Mouse (Mus musculus): Measurements from ENCODE around the gene Ndufa8. TPM values are rescaled to one million over a fixed set of nuclear protein-coding genes. Genes with fewer than 3 reads are reported as not detected.

Ndufa8 gene
- total and polyA plus RNA-seq, 2 experiments = 86.2 to 87.0 TPM

DNA sequence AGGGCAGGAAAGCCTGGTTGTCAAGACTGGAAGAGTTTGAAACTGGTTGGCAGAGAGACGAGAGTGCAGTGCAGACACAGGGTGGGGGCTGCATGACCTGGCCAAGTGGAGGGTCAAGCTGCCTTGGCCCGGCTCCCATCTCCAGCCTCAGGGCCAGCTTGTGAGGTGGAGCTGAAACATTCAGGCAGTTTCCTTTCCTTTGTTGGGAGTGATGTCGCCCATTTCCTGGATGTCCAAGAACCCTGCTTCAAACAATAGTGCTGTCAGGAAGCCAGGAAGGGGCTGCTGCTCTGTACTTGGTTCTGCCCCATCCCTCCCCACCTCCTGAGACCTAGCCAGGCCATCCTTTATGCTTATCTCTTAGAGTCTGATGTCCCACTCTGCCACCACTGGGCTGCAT, 25.9 kb downstream of the Ndufa8 start:
- Histone ChIP-seq H3K4me3 (ENCODE audit: insufficient read depth, low read depth, low read length) (no peak overlapping the region), H3K36me3 (ENCODE audit: control insufficient read depth, insufficient read depth, low read length) (no peaks in the 10 kb centered on the region), H3K9ac (ENCODE audit: low read depth, low read length) (no peak overlapping the region), H3K27me3 (ENCODE audit: control insufficient read depth, insufficient read depth, low read length) (no peaks in the 10 kb centered on the region), H3K79me2 (ENCODE audit: control insufficient read depth, insufficient read depth, low read length) (no peaks in the 10 kb centered on the region), H3K27ac (replicated peaks; ENCODE audit: insufficient read depth, low read depth, low read length) (no peak overlapping the region), H3K4me1 (ENCODE audit: control insufficient read depth, insufficient read depth, low read length) (peaks cover 2% of the 10 kb centered on the region; the same call in 1 of the 2 replicates)
- no peak for DNase-seq (ENCODE audit: extremely low read depth, low read depth, low spot score)
- TF ChIP-seq CTCF (IDR thresholded peaks at IDR 0.05; ENCODE audit: low read depth, low read length) (no peak), POLR2A (IDR thresholded peaks at IDR 0.05; ENCODE audit: extremely low read depth, insufficient read depth, low read length) (no peak)
- 65% methylated on average over 3 of the region's 3 CpGs for WGBS

DNA sequence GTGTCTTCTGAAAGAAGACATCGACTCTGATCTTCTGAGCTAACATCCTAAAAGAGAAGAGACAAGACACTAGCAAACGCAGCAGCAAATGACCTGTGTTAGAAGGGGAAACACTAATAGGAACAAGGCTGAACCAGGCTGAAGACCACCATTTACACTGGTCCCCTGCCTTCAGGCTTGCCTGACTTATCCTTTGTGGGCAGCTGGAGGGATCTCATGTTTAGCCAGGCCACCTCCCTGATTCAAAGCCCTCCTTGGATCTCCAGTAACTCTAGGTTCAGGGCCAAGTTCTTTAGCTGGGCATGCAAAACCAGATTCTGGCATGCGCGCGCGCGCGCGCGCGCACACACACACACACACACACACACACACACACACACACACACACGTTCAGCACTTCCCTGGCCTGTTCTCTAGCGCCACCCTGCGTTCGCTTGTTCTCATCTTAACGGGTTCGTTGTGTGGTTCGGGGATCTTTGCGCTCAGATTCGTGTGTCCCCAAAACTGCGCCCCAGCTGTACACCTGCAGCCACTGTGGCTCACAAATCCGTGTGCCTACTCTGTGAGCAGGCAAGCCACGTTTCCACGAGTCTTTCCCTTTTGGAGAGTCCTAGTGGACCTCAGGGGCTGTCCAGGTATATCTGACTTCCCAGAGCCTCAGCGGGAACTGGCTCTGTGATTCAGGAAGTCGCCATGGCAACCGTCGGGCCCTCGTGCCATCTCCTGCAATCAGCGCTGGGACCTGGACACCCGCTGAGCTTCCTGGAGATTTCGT, 27.6 kb downstream of the Ndufa8 start:
- WGBS = 15% methylated on average over 32 of the region's 32 CpGs
- no peaks in the 10 kb centered on the region for H3K79me2 ChIP-seq (ENCODE audit: control insufficient read depth, insufficient read depth, low read length)
- DNase-seq (ENCODE audit: extremely low read depth, low read depth, low spot score) = peak; percentile 55
- H3K9ac ChIP-seq (ENCODE audit: low read depth, low read length) = no peak overlapping the region
- peaks cover 2% of the 10 kb centered on the region; the same call in 1 of the 2 replicates for H3K4me1 ChIP-seq (ENCODE audit: control insufficient read depth, insufficient read depth, low read length)
- TF ChIP-seq CTCF (IDR thresholded peaks at IDR 0.05; ENCODE audit: low read depth, low read length) (peak; percentile 77), POLR2A (IDR thresholded peaks at IDR 0.05; ENCODE audit: extremely low read depth, insufficient read depth, low read length) (no peak)
- no peak overlapping the region for H3K4me3 ChIP-seq (ENCODE audit: insufficient read depth, low read depth, low read length)
- no peaks in the 10 kb centered on the region for H3K36me3 ChIP-seq (ENCODE audit: control insufficient read depth, insufficient read depth, low read length)
- no peaks in the 10 kb centered on the region for H3K27me3 ChIP-seq (ENCODE audit: control insufficient read depth, insufficient read depth, low read length)
- H3K27ac ChIP-seq (replicated peaks; ENCODE audit: insufficient read depth, low read depth, low read length) = no peak overlapping the region

DNA sequence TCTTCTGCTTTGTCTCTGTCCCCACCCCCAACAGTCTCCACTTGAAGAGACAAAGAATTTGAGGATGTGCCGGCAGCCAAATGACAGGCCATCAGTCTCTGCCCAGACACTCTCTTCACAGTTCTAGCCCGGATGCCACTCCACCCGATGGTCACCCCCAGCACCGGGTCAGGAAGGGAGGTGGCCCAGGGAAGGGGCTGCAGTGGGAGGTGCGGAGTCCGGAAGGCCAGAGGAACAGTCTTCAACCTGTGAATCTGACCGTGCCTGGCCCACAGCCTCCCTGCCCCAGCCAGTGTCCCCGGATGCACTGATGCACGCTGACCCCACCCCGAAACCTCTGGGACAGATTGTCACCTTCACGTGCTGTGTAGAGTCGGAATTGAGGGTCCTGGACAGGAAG, 36.2 kb downstream of the Ndufa8 start:
- Histone ChIP-seq H3K9ac (ENCODE audit: low read depth, low read length) (no peak overlapping the region), H3K4me1 (ENCODE audit: control insufficient read depth, insufficient read depth, low read length) (no peaks in the 10 kb centered on the region; the same call in 1 of the 2 replicates), H3K36me3 (ENCODE audit: control insufficient read depth, insufficient read depth, low read length) (no peaks in the 10 kb centered on the region), H3K4me3 (ENCODE audit: insufficient read depth, low read depth, low read length) (no peak overlapping the region), H3K27me3 (ENCODE audit: control insufficient read depth, insufficient read depth, low read length) (0 out of 2 replicates have a peak, but pooled peaks cover 7% of the 10 kb centered on the region), H3K79me2 (ENCODE audit: control insufficient read depth, insufficient read depth, low read length) (no peaks in the 10 kb centered on the region), H3K27ac (replicated peaks; ENCODE audit: insufficient read depth, low read depth, low read length) (no peak overlapping the region)
- TF ChIP-seq CTCF (IDR thresholded peaks at IDR 0.05; ENCODE audit: low read depth, low read length) (no peak), POLR2A (IDR thresholded peaks at IDR 0.05; ENCODE audit: extremely low read depth, insufficient read depth, low read length) (no peak)
- DNase-seq (ENCODE audit: extremely low read depth, low read depth, low spot score) = no peak
- 70% methylated on average over 12 of the region's 12 CpGs for WGBS

DNA sequence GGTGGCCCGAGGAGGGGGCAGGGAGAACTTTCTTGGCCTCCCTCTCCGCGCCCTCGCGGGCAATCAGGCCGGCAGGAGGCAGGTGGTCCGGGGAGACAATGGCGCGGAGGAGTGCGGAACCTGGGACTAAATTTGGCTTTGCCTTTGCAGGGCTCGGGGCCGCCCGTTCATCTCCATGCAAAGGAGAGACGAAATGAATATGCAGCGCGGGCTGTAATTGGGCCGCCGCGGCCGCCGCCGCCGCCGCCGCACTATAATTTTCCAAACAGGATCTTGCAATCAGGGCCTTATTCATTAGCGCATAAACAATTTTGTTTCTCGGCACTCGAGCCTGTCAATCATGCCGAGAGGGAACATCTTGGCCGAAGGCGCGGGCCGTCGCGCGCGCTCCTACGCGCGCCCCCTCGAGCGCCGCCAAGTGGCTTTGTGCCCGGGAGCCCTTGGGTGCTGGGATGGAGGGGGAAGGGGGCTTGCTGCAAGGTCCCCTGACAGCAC, 37.8 kb downstream of the Ndufa8 start:
- Histone ChIP-seq H3K36me3 (ENCODE audit: control insufficient read depth, insufficient read depth, low read length) (no peaks in the 10 kb centered on the region), H3K27me3 (ENCODE audit: control insufficient read depth, insufficient read depth, low read length) (0 out of 2 replicates have a peak, but pooled peaks cover 7% of the 10 kb centered on the region), H3K27ac (replicated peaks; ENCODE audit: insufficient read depth, low read depth, low read length) (no peak overlapping the region), H3K4me1 (ENCODE audit: control insufficient read depth, insufficient read depth, low read length) (no peaks in the 10 kb centered on the region; the same call in 1 of the 2 replicates), H3K4me3 (ENCODE audit: insufficient read depth, low read depth, low read length) (no peak overlapping the region), H3K79me2 (ENCODE audit: control insufficient read depth, insufficient read depth, low read length) (no peaks in the 10 kb centered on the region), H3K9ac (ENCODE audit: low read depth, low read length) (no peak overlapping the region)
- no peak for DNase-seq (ENCODE audit: extremely low read depth, low read depth, low spot score)
- 3% methylated on average over 44 of the region's 44 CpGs for WGBS
- TF ChIP-seq CTCF (IDR thresholded peaks at IDR 0.05; ENCODE audit: low read depth, low read length) (no peak), POLR2A (IDR thresholded peaks at IDR 0.05; ENCODE audit: extremely low read depth, insufficient read depth, low read length) (no peak)

DNA sequence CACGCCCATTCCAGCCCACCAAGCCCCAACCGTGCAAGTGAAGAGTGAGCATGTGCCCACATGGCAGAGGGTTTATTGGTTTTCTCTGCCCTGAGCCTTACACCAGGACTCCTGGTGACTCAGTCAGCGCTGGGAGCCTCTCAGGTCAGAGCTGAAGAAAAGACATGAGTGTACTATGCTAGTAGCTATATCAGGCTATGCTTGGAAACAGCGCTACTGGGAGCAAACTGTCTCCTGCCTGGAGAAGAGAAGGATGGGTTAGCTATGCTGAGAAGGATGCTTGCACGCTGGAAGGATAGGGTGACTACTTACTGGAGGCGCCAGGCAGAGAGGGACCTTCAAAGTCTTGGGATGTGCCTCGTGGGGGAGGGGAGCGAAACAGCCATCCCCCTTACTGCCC, 38.6 kb downstream of the Ndufa8 start:
- Histone ChIP-seq H3K4me3 (ENCODE audit: insufficient read depth, low read depth, low read length) (no peak overlapping the region), H3K79me2 (ENCODE audit: control insufficient read depth, insufficient read depth, low read length) (no peaks in the 10 kb centered on the region), H3K9ac (ENCODE audit: low read depth, low read length) (no peak overlapping the region), H3K27ac (replicated peaks; ENCODE audit: insufficient read depth, low read depth, low read length) (no peak overlapping the region), H3K4me1 (ENCODE audit: control insufficient read depth, insufficient read depth, low read length) (no peaks in the 10 kb centered on the region; the same call in 1 of the 2 replicates), H3K36me3 (ENCODE audit: control insufficient read depth, insufficient read depth, low read length) (no peaks in the 10 kb centered on the region), H3K27me3 (ENCODE audit: control insufficient read depth, insufficient read depth, low read length) (0 out of 2 replicates have a peak, but pooled peaks cover 7% of the 10 kb centered on the region)
- TF ChIP-seq CTCF (IDR thresholded peaks at IDR 0.05; ENCODE audit: low read depth, low read length) = no peak
- TF ChIP-seq POLR2A (IDR thresholded peaks at IDR 0.05; ENCODE audit: extremely low read depth, insufficient read depth, low read length) = no peak
- 66% methylated on average over 8 of the region's 8 CpGs for WGBS
- no peak for DNase-seq (ENCODE audit: extremely low read depth, low read depth, low spot score)

DNA sequence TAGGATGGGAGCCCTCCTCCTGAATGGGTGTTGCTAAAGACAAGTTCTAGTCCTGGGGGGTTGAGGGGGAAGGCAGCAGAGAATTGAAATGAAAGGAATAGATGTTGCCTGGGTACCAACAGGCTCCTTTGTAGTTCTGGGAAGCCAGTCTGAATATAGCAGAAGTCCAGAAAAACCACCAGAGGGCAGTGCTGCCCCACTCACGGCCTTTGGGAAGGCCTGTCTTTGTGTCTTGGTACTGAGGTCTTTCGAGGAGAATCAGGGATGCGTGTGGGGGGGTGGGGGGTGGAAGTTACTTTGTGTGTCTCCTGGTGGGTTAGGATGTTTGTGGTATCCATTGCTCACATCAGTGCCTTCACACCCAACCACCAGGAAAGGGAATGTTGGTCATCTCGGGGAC, 39.8 kb downstream of the Ndufa8 start:
- Histone ChIP-seq H3K27ac (replicated peaks; ENCODE audit: insufficient read depth, low read depth, low read length) (no peak overlapping the region), H3K4me3 (ENCODE audit: insufficient read depth, low read depth, low read length) (no peak overlapping the region), H3K36me3 (ENCODE audit: control insufficient read depth, insufficient read depth, low read length) (no peaks in the 10 kb centered on the region), H3K4me1 (ENCODE audit: control insufficient read depth, insufficient read depth, low read length) (no peaks in the 10 kb centered on the region; the same call in 1 of the 2 replicates), H3K27me3 (ENCODE audit: control insufficient read depth, insufficient read depth, low read length) (0 out of 2 replicates have a peak, but pooled peaks cover 7% of the 10 kb centered on the region), H3K79me2 (ENCODE audit: control insufficient read depth, insufficient read depth, low read length) (no peaks in the 10 kb centered on the region), H3K9ac (ENCODE audit: low read depth, low read length) (no peak overlapping the region)
- DNase-seq (ENCODE audit: extremely low read depth, low read depth, low spot score) = peak; percentile 49
- TF ChIP-seq POLR2A (IDR thresholded peaks at IDR 0.05; ENCODE audit: extremely low read depth, insufficient read depth, low read length) (no peak), CTCF (IDR thresholded peaks at IDR 0.05; ENCODE audit: low read depth, low read length) (peak; percentile 83)
- 26% methylated on average over 4 of the region's 4 CpGs for WGBS
